Mouse (Mus musculus) small intestine, adult 2 months (tissue): ENCODE data around the gene 3110009E18Rik.

Experiments
- CTCF ChIP-seq: fragments of 200-500 bp; IDR thresholded peaks from 2 replicates; pipeline ENCODE4 v1.5.1; 2012; ENCODE audit warnings: low read depth, mild to moderate bottlenecking, control low read depth, inconsistent platforms, low read length, moderate library complexity, mixed read lengths; ENCODE audit not compliant: insufficient replicate concordance, insufficient read length; ENCODE audit errors: extremely low read depth
- POLR2A ChIP-seq: fragments of 200-500 bp; IDR thresholded peaks from 2 replicates; pipeline ENCODE4 v1.6.1; 2012; ENCODE audit warnings: low read depth, mild to moderate bottlenecking, control low read depth, inconsistent platforms, low read length, moderate library complexity

DNA sequence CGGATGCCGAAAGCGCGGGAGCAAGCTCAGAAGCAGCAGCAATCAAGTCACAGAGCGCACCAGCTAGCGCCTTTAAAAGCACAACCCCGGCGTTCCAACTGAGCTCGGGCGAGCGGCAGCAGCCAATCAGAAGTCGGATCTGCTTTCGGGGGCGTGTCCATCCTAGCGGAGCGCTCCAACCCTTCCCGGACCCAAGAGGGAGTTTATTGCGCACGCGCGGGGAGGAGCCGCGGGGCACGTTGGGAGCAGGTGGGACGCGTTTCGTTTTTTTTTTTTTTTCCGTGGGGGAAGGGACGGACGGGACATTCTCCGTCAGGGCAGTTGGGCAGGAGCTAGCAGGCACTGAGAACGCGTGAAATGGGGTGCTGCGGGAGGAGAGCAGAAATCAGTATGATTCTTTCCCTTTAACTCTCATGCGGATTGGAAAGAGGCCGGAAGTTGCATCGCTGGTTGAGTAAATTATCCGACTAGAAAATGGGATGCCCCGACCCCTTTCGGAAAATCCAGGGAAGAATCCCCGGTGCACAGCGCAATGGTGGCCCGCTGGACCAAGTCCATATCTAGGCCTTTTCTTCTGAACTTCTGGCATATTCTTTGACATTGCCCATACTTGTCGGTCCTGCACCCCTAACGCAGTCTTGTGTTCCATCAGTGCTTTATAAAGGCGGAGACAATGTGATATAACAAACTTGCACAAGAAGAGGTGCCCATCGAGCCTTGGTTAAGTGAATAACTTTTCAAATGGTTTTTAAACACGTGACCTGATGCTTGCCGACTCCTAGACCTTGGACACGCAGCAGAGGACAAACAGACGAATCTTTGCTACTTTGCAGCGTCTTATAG, at the start of gene 3110009E18Rik, which contains the start of gene Dbi:
- peak; percentile 94 for TF ChIP-seq POLR2A
- no peak for TF ChIP-seq CTCF
